Mouse (Mus musculus): ENCODE data around the gene Rgs6.

GRCm38 (mm10) chr12:82999333-83000032 is 411.4 kb downstream of the Rgs6 start:
- TF ChIP-seq GATA1 (IDR thresholded peaks at IDR 0.05; ENCODE audit: borderline replicate concordance, low read length): no peak
- no peak for TF ChIP-seq FLI1 (IDR thresholded peaks at IDR 0.05; ENCODE audit: low read length)

Data from megakaryocyte, embryonic 14.5 days (primary cell).